Mouse (Mus musculus) thymus, adult 2 months (tissue): Measurements from ENCODE around the gene Pnliprp1. TPM values are rescaled to one million over a fixed set of nuclear protein-coding genes. Genes with fewer than 3 reads are reported as not detected.

Experiments
- DNase-seq: peaks from one replicate; pipeline ENCODE4 v3.0.0; 2021
- H3K27ac ChIP-seq: fragments of 200-500 bp; 2 replicates; pipeline ENCODE4 v1.5.1; 2012; ENCODE audit warnings: low read length, control low read depth; ENCODE audit not compliant: control insufficient read depth, insufficient read depth
- H3K27me3 ChIP-seq: fragments of 200-500 bp; 2 replicates; pipeline ENCODE4 v1.6.1; 2012; ENCODE audit warnings: mild to moderate bottlenecking, low read length, moderate library complexity, mixed read lengths; ENCODE audit not compliant: control insufficient read depth, insufficient read depth
- H3K36me3 ChIP-seq: fragments of 200-500 bp; 2 replicates; pipeline ENCODE4 v1.6.1; 2012; ENCODE audit warnings: mild to moderate bottlenecking, low read length, moderate library complexity; ENCODE audit not compliant: control insufficient read depth, insufficient read depth
- H3K4me1 ChIP-seq: fragments of 200-500 bp; replicated peaks from 2 replicates; pipeline ENCODE4 v1.6.1; 2012; ENCODE audit warnings: low read length; ENCODE audit not compliant: control insufficient read depth, insufficient read depth
- H3K4me3 ChIP-seq: fragments of 200-500 bp; 2 replicates; pipeline ENCODE4 v1.5.1; 2012; ENCODE audit warnings: mild to moderate bottlenecking, low read length, control low read depth, moderate library complexity; ENCODE audit not compliant: control insufficient read depth, insufficient read depth
- CTCF ChIP-seq: fragments of 200-500 bp; IDR thresholded peaks from 2 replicates; pipeline ENCODE4 v1.5.1; 2012; ENCODE audit warnings: mild to moderate bottlenecking, control low read depth, low read length, moderate library complexity, borderline replicate concordance; ENCODE audit not compliant: control insufficient read depth, poor library complexity, insufficient read depth; ENCODE audit errors: extremely low read depth
- POLR2A ChIP-seq: fragments of 200-500 bp; IDR thresholded peaks from 2 replicates; pipeline ENCODE4 v1.6.1; 2012; ENCODE audit warnings: mild to moderate bottlenecking, low read length, control low read depth, moderate library complexity; ENCODE audit not compliant: control insufficient read depth, poor library complexity, insufficient read depth; ENCODE audit errors: extremely low read depth
- WGBS: fragments of 180-500 bp; shearing (Covaris S2); methylation state at CpG from one replicate; pipeline ENCODE4 v1.1.7; 2018; 5-methylcytosine and 5-hydroxymethylcytosine counted together
- polyA plus RNA-seq: library from polyadenylated mRNA; depleted of rRNA; stranded (reverse); fragments of >200 nt; gene quantifications from 2 replicates; pipeline ENCODE4 v1.2.3, GENCODE M21; 2012; rRNA removed

The Pnliprp1 gene
- polyA plus RNA-seq, 1 experiment, result 0.44 TPM

DNA sequence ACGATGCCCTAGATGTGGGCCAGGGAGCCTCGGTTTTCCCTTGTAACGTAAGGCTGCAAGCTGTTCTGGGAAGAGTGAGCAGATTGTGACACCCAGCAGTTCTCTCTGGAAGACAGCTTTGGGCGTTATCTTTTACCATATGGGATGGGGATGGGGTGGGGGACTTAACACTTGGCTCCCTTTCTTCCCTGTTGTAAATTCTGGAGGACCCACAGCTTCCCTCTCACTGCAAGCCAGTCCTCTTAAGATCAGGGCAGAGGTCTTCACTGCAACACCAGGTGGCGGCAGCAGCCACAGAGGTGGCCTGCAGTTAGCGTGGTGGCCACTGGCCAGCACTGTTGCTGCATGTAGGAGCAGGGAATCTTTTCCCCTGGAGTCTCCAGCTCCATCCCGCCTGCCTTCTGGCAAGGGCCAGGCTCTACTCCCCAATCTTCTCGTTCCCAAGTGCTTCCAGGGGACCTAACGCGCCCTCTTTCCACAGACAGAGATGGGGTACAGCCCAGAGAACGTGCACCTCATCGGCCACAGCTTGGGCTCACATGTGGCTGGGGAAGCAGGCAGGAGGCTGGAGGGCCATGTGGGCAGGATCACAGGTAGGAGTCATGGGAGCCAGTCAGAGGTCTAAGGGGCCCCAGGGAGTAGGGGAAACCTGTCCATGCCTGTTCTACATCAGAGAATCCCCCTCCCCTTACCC, 34.3 kb downstream of the Pnliprp1 start:
- no peaks in the 10 kb centered on the region for H3K27me3 ChIP-seq
- no peak overlapping the region for H3K27ac ChIP-seq
- no peaks in the 10 kb centered on the region for H3K4me1 ChIP-seq
- DNase-seq, result no peak
- H3K36me3 ChIP-seq, result no peaks in the 10 kb centered on the region
- TF ChIP-seq CTCF (no peak), POLR2A (no peak)
- no peak overlapping the region for H3K4me3 ChIP-seq
- 27% methylated on average over 12 of the region's 12 CpGs for WGBS

DNA sequence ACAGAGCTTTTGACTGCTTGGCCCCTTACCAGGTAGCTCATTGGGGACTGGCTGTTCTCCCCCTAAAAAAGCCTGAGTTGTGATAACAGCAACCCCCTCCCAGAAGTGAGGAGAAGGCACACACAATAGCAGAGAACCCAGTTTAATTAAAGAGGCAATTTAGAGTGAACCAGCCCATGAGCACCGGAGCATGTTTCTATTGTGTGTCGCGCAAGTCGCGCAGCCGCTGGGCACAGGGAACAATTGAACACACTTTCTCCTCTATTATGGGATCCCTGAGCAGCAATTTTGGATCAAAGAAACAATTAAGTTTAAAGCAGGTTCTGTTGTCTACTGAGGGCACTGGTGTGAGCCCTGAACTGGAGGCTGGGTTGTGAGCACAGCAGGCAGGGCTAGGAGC, 38.6 kb downstream of the Pnliprp1 start:
- 97% methylated on average over 6 of the region's 6 CpGs for WGBS
- Histone ChIP-seq H3K27ac (no peak overlapping the region), H3K36me3 (no peaks in the 10 kb centered on the region), H3K4me1 (no peaks in the 10 kb centered on the region), H3K27me3 (no peaks in the 10 kb centered on the region), H3K4me3 (no peak overlapping the region)
- TF ChIP-seq CTCF (no peak), POLR2A (no peak)
- DNase-seq, result no peak

DNA sequence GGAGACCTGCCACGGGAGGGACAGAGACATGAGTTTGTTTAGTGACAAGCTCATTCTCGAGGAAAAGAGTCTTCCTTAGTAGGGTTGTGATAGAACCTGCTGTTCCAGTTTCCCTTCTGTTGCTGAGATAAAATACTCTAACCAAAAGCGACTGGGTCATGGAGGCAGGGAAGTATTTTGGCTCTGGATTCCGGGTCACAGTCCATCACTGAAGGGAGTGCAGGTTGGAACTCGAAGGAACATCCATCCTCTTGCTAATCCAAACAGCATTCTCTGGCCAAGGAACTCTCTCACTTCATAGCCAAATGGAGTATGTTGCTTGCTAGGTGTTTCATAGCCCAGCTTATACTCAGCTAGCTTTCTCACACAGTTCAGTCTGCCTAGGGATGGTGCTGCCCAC, 47.8 kb downstream of the Pnliprp1 start:
- no peak for TF ChIP-seq POLR2A
- no peak for TF ChIP-seq CTCF
- no peak for DNase-seq
- Histone ChIP-seq H3K4me3 (no peak overlapping the region), H3K36me3 (no peaks in the 10 kb centered on the region), H3K27ac (no peak overlapping the region), H3K27me3 (no peaks in the 10 kb centered on the region), H3K4me1 (no peaks in the 10 kb centered on the region)
- 76% methylated on average over 5 of the region's 5 CpGs for WGBS

DNA sequence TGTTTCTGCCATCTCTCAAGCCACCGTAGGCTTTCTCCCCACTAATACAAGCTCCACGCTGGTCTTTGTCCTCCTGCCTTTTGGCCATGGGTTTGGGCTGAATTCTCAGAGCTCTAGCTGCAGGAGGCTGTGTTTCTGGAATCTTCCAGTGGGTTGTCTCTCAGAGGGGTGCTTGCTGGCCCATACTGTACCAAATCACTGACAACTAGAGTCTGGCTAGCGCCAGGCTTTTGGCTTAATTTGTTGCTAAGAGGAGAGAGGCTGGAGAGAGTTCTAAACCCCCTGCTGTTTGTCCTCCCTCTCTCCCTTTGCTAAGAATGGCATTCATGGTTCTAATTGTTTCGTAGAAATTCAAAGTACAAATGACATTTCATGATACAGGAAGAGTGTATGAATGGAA, 52.9 kb downstream of the Pnliprp1 start:
- WGBS, result 88% methylated on average over 4 of the region's 4 CpGs
- no peaks in the 10 kb centered on the region for H3K27me3 ChIP-seq

DNA sequence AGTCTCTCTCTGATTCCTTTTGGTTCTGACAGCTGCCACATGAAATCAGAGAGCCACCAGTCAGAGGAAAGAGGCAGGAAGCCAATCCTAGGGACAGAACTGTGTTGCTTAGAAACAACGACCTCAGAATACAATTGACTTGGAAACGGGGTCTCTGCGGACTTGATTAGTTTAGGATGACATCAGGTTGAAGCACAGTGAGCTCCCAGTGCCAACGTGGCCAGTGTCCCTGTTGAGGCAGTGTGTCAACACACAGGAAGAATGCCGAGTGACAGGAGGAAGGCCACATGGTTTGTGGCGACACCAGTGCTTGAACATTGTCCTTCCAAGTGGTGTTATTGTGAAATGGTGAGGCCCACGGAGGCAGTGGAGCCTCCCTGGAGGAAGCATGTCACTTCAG, 55.3 kb downstream of the Pnliprp1 start:
- Histone ChIP-seq H3K27me3 (no peaks in the 10 kb centered on the region), H3K4me3 (no peak overlapping the region), H3K36me3 (no peaks in the 10 kb centered on the region), H3K4me1 (no peaks in the 10 kb centered on the region), H3K27ac (no peak overlapping the region)
- 30% methylated on average over 7 of the region's 7 CpGs for WGBS
- no peak for DNase-seq
- no peak for TF ChIP-seq POLR2A

More for the DNA sequence above, 52.9 kb downstream of the Pnliprp1 start:
- TF ChIP-seq POLR2A (no peak), CTCF (no peak)
- no peak overlapping the region for H3K27ac ChIP-seq
- H3K36me3 ChIP-seq, result no peaks in the 10 kb centered on the region
- H3K4me1 ChIP-seq, result no peaks in the 10 kb centered on the region
- no peak overlapping the region for H3K4me3 ChIP-seq
- DNase-seq, result no peak

DNA sequence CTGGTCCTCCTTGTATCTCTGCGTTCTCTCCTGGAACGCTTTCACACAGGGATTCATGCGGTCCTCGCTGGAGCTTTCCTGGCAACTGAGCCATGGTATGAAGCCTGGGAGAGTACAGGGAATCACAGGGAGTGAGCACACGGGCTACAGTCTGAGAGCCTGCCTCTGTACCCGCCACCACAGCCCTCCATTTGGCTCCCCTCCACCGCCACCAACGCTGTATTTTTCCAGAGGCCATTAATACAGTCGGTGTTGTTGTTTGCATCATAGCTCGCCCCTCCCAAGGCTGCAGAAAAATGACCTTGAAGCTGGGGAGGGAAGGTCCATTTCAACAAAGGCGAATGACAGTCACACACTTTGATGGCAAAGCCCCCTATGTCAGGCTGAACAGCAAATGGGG, 60.5 kb downstream of the Pnliprp1 start:
- H3K27me3 ChIP-seq, result no peaks in the 10 kb centered on the region
- 92% methylated on average over 11 of the region's 11 CpGs for WGBS
- H3K4me3 ChIP-seq, result no peak overlapping the region
- no peaks in the 10 kb centered on the region for H3K36me3 ChIP-seq
- no peaks in the 10 kb centered on the region for H3K4me1 ChIP-seq
- no peak overlapping the region for H3K27ac ChIP-seq
- DNase-seq, result no peak
- TF ChIP-seq POLR2A (no peak), CTCF (no peak)

Other genes with a start within 250 kb of the Pnliprp1 start
- gene Ccdc172, start 216.9 kb upstream of the Pnliprp1 start, polyA plus RNA-seq, result not detected in 2 replicates
- gene Pnlip, start 76.4 kb upstream of the Pnliprp1 start, polyA plus RNA-seq, result 0.08 and 0.17 TPM in 2 replicates
- not detected in 2 replicates for gene Pnliprp2, start 30.8 kb downstream of the Pnliprp1 start, polyA plus RNA-seq
- gene 1700019N19Rik, start 65.6 kb downstream of the Pnliprp1 start, polyA plus RNA-seq, result 0.35 TPM in 1 of 2 replicates, not detected in the other
- gene Eno4, start 214.5 kb downstream of the Pnliprp1 start, polyA plus RNA-seq, result 0.09 and 0.14 TPM in 2 replicates
- gene Hspa12a, start 214.8 kb downstream of the Pnliprp1 start, polyA plus RNA-seq, result 1.5 and 3.3 TPM in 2 replicates